Mouse (Mus musculus): ENCODE results near the gene Themis.

GRCm38 (mm10) chr10:28746426-28746825 is 78.3 kb downstream of the Themis start:
- no peak for TF ChIP-seq CTCF (IDR thresholded peaks at IDR 0.05; ENCODE audit: insufficient read depth, low read depth, low read length)
- no peak for TF ChIP-seq POLR2A (IDR thresholded peaks at IDR 0.05; ENCODE audit: insufficient read depth, low read depth, low read length)

Measured in olfactory bulb, adult 2 months (tissue).